Mouse (Mus musculus): Measurements from ENCODE around the gene Pxylp1. TPM values are rescaled to one million over a fixed set of nuclear protein-coding genes. Genes with fewer than 3 reads are reported as not detected.

Pxylp1 gene
- total and polyA plus RNA-seq, 2 experiments from 2014 or later: 23.5 to 42.3 TPM

DNA sequence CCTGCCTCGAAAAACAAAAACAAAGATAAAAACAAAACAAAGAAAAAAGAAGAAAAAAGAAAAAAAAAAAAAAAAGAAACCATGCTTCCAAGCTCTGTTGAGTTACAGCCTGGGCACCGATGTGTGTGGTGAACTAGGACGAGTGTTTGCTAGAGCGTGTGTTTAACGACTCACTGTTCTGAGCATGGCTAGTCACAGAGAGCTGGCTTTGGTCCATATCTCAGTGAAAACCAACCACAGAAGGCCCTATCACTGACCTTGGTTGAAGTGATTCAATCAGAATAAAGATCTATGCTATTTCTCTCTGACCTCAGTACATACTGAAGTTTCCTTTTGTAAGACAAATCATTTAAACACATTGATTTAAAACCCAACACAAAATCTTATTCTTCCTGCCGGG, 23.9 kb downstream of the Pxylp1 start:
- no peak for TF ChIP-seq CTCF (IDR thresholded peaks at IDR 0.05)
- Histone ChIP-seq H3K36me3 (ENCODE audit: insufficient read depth, low read length) (no peaks in the 10 kb centered on the region), H3K27me3 (ENCODE audit: insufficient read depth, low read length) (no peaks in the 10 kb centered on the region), H3K27ac (ENCODE audit: low read depth, low read length) (no peak overlapping the region), H3K4me1 (ENCODE audit: insufficient read depth, low read length) (peaks cover 5% of the 10 kb centered on the region; the same call in 1 of the 2 replicates), H3K4me3 (ENCODE audit: low read depth, low read length) (no peak overlapping the region), H3K9ac (replicated peaks; ENCODE audit: low read length, poor library complexity, severe bottlenecking) (no peak overlapping the region), H3K9me3 (ENCODE audit: low read length) (no peaks in the 10 kb centered on the region), H3K4me2 (ENCODE audit: low read depth, low read length, poor library complexity, severe bottlenecking) (no peak overlapping the region)
- 90% methylated on average over 6 of the region's 6 CpGs for WGBS
- DNase-seq (ENCODE audit: low spot score) (no peak), ATAC-seq (ENCODE audit: low FRiP score) (no peak)

GRCm38 (mm10) chr9:96867165-96867564, 25.3 kb downstream of the Pxylp1 start:
- 37% methylated on average over 7 of the region's 7 CpGs for WGBS
- no peaks in the 10 kb centered on the region for H3K27me3 ChIP-seq (ENCODE audit: insufficient read depth, low read length)
- no peak overlapping the region for H3K4me2 ChIP-seq (ENCODE audit: low read depth, low read length, poor library complexity, severe bottlenecking)
- peaks cover 8% of the 10 kb centered on the region; the same call in 1 of the 2 replicates for H3K4me1 ChIP-seq (ENCODE audit: insufficient read depth, low read length)
- H3K4me3 ChIP-seq (ENCODE audit: low read depth, low read length): no peak overlapping the region
- no peaks in the 10 kb centered on the region for H3K36me3 ChIP-seq (ENCODE audit: insufficient read depth, low read length)
- DNase-seq (ENCODE audit: low spot score) (no peak), ATAC-seq (ENCODE audit: low FRiP score) (no peak)
- no peak overlapping the region for H3K9ac ChIP-seq (replicated peaks; ENCODE audit: low read length, poor library complexity, severe bottlenecking)
- no peaks in the 10 kb centered on the region for H3K9me3 ChIP-seq (ENCODE audit: low read length)
- TF ChIP-seq CTCF (IDR thresholded peaks at IDR 0.05): no peak
- H3K27ac ChIP-seq (ENCODE audit: low read depth, low read length): no peak overlapping the region

DNA sequence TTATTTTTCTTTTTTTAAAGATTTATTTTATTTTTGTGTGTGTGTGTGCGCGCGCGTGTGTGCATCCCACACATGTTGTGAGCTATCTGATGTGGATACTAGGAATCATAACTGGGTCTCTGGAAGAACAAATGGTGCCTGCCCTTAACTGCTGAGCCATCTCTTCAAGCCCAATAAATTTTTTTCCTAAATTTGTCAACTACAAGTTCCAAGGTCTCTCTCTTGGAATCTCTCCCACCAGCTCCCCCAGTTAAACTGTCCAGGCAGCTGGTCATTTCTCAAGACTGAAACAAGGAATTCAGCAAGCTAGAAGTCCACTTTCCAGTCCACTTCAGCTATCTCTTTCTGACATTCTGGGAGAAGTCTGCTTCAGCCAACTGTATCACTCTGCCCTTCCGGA, 26.3 kb downstream of the Pxylp1 start:
- H3K27me3 ChIP-seq (ENCODE audit: insufficient read depth, low read length): no peaks in the 10 kb centered on the region
- no peak overlapping the region for H3K4me3 ChIP-seq (ENCODE audit: low read depth, low read length)
- H3K4me1 ChIP-seq (ENCODE audit: insufficient read depth, low read length): peaks cover 11% of the 10 kb centered on the region; the same call in 1 of the 2 replicates
- no peaks in the 10 kb centered on the region for H3K36me3 ChIP-seq (ENCODE audit: insufficient read depth, low read length)
- no peak overlapping the region for H3K9ac ChIP-seq (replicated peaks; ENCODE audit: low read length, poor library complexity, severe bottlenecking)
- ATAC-seq (ENCODE audit: low FRiP score) (no peak), DNase-seq (ENCODE audit: low spot score) (no peak)
- peak overlapping the region; percentile 51 for H3K27ac ChIP-seq (ENCODE audit: low read depth, low read length)
- H3K9me3 ChIP-seq (ENCODE audit: low read length): no peaks in the 10 kb centered on the region
- WGBS: 90% methylated on average over 5 of the region's 5 CpGs
- H3K4me2 ChIP-seq (ENCODE audit: low read depth, low read length, poor library complexity, severe bottlenecking): no peak overlapping the region
- TF ChIP-seq CTCF (IDR thresholded peaks at IDR 0.05): no peak

- 0 out of 2 replicates have a peak overlapping the region, but pooled peaks have one; percentile 2 for H3K9ac ChIP-seq (replicated peaks; ENCODE audit: low read length, poor library complexity, severe bottlenecking)
- ATAC-seq (ENCODE audit: low FRiP score): peak; percentile 68
- H3K9me3 ChIP-seq (ENCODE audit: low read length): no peaks in the 10 kb centered on the region
- H3K27me3 ChIP-seq (ENCODE audit: insufficient read depth, low read length): no peaks in the 10 kb centered on the region
- WGBS: 46% methylated on average over 16 of the region's 16 CpGs
- no peaks in the 10 kb centered on the region for H3K36me3 ChIP-seq (ENCODE audit: insufficient read depth, low read length)
- peak overlapping the region; percentile 23 for H3K4me2 ChIP-seq (ENCODE audit: low read depth, low read length, poor library complexity, severe bottlenecking)
- no peak for DNase-seq (ENCODE audit: low spot score)
- H3K4me3 ChIP-seq (ENCODE audit: low read depth, low read length): no peak overlapping the region
- peaks cover 13% of the 10 kb centered on the region; the same call in 1 of the 2 replicates for H3K4me1 ChIP-seq (ENCODE audit: insufficient read depth, low read length)
- no peak for TF ChIP-seq CTCF (IDR thresholded peaks at IDR 0.05)
- H3K27ac ChIP-seq (ENCODE audit: low read depth, low read length): peak overlapping the region; percentile 40; the same call in 1 of the 2 replicates
Measured at GRCm38 (mm10) chr9:96865473-96866050, 26.9 kb downstream of the Pxylp1 start.

DNA sequence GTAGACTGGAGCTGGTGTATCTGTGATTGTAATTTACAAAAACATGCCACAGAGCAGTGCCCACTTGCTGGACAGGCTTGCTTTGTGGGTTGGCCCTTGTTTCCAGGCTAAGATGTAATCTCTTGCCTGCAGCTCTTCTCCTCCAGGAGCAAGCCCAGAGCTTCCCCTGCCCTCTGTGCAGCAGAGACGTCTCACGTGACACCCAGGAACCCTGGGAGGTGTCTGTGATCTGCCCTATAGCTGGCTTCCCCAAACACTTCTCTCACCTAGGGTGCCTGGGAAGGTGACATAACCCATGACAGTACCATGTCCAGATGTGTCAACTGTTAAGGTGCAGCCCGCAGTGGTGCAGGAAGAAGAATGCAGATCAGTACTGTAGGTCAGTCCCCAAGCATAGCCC, 28.9 kb downstream of the Pxylp1 start:
- Histone ChIP-seq H3K27ac (ENCODE audit: low read depth, low read length) (no peak overlapping the region), H3K27me3 (ENCODE audit: insufficient read depth, low read length) (no peaks in the 10 kb centered on the region), H3K4me2 (ENCODE audit: low read depth, low read length, poor library complexity, severe bottlenecking) (no peak overlapping the region), H3K9ac (replicated peaks; ENCODE audit: low read length, poor library complexity, severe bottlenecking) (no peak overlapping the region), H3K9me3 (ENCODE audit: low read length) (no peaks in the 10 kb centered on the region), H3K36me3 (ENCODE audit: insufficient read depth, low read length) (no peaks in the 10 kb centered on the region), H3K4me1 (ENCODE audit: insufficient read depth, low read length) (peaks cover 13% of the 10 kb centered on the region; the same call in 1 of the 2 replicates), H3K4me3 (ENCODE audit: low read depth, low read length) (no peak overlapping the region)
- DNase-seq (ENCODE audit: low spot score): no peak
- ATAC-seq (ENCODE audit: low FRiP score): no peak
- TF ChIP-seq CTCF (IDR thresholded peaks at IDR 0.05): no peak
- WGBS: 74% methylated on average over 3 of the region's 3 CpGs

- Histone ChIP-seq H3K9ac (replicated peaks; ENCODE audit: low read length, poor library complexity, severe bottlenecking) (no peak overlapping the region), H3K4me2 (ENCODE audit: low read depth, low read length, poor library complexity, severe bottlenecking) (no peak overlapping the region), H3K9me3 (ENCODE audit: low read length) (no peaks in the 10 kb centered on the region), H3K4me1 (ENCODE audit: insufficient read depth, low read length) (peaks cover 13% of the 10 kb centered on the region; the same call in 1 of the 2 replicates), H3K4me3 (ENCODE audit: low read depth, low read length) (no peak overlapping the region), H3K36me3 (ENCODE audit: insufficient read depth, low read length) (no peaks in the 10 kb centered on the region), H3K27me3 (ENCODE audit: insufficient read depth, low read length) (no peaks in the 10 kb centered on the region), H3K27ac (ENCODE audit: low read depth, low read length) (no peak overlapping the region)
- no peak for ATAC-seq (ENCODE audit: low FRiP score)
- no peak for TF ChIP-seq CTCF (IDR thresholded peaks at IDR 0.05)
- 86% methylated on average over 4 of the region's 4 CpGs for WGBS
- no peak for DNase-seq (ENCODE audit: low spot score)
Measured at GRCm38 (mm10) chr9:96862836-96863235, 29.6 kb downstream of the Pxylp1 start.
